Mouse (Mus musculus) MEL (cell line): ENCODE measurements at regions not wholly inside any gene's neighbourhood (a gene's known extent, or its start where the extent isn't known, plus 50 kb on each side); places are given as distances from the start of the nearest gene placed in this dataset.

ENCODE experiments used
- CTCF ChIP-seq, 3 experiments: IDR thresholded peaks in 2 of 3; conservative IDR thresholded peaks in 1 of 3; 2 replicates each; pipeline ENCODE4 v1.5.1; 2011 to 2012; ENCODE audit warnings: low read length in 3 of 3, low read depth in 2 of 3, mild to moderate bottlenecking in 2 of 3, improper control_type of control experiment in 1 of 3, inconsistent platforms in 1 of 3, mixed read lengths in 1 of 3, moderate library complexity in 1 of 3; ENCODE audit not compliant: control insufficient read depth in 1 of 3, insufficient read depth in 1 of 3, poor library complexity in 1 of 3, severe bottlenecking in 1 of 3
- GABPA ChIP-seq: IDR thresholded peaks from 2 replicates; pipeline ENCODE4 v1.6.1; 2012; ENCODE audit warnings: low read depth, mild to moderate bottlenecking, inconsistent platforms, low read length, improper control_type of control experiment, moderate library complexity
- MXI1 ChIP-seq: IDR thresholded peaks from 2 replicates; pipeline ENCODE4 v1.6.1; 2011; ENCODE audit warnings: mild to moderate bottlenecking, low read depth, low read length, improper control_type of control experiment
- ZKSCAN1 ChIP-seq: IDR thresholded peaks from 2 replicates; pipeline ENCODE4 v1.6.1; 2012; ENCODE audit warnings: low read depth, mild to moderate bottlenecking, inconsistent platforms, low read length, improper control_type of control experiment, moderate library complexity

- TF ChIP-seq CTCF (IDR thresholded peaks at IDR 0.05 in 2 of 3, conservative IDR thresholded peaks at IDR 0.05 in 1 of 3; ENCODE audit: control insufficient read depth in 1 of 3, insufficient read depth in 1 of 3, low read depth in 2 of 3, low read length in 3 of 3, poor library complexity in 1 of 3, severe bottlenecking in 1 of 3) = no peak
- no peak for TF ChIP-seq GABPA
- no peak for TF ChIP-seq ZKSCAN1
- TF ChIP-seq MXI1 = no peak
Observed at GRCm38 (mm10) chr2:116586203-116586959, 292.1 kb upstream of the Tmco5 start.
